Mouse (Mus musculus): ENCODE measurements around the gene Kcnd2. TPM values are rescaled to one million over a fixed set of nuclear protein-coding genes. Genes with fewer than 3 reads are reported as not detected.

Kcnd2 gene
- polyA plus RNA-seq, 1 experiment from 2014 or later: 1.6 TPM

DNA sequence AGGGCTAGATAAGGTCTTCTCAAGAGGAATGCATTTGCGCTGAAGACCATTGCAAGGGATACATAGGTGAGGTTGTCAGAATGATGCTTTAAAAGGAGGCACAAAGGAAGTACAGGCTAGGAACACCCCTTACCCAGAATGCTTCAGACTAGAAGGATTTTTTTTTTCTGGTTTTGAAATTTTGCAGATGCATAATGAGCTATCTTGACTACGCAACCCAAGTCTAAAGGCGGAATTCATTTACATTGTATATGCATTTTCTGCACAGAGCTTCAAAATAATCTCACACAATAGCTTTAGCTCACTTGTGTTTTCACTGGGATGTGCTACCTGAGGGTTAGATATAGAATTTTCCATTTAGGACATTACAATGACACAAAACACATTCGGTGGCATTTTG, 10.8 kb downstream of the Kcnd2 start:
- Histone ChIP-seq H3K4me1 (replicated peaks; ENCODE audit: control insufficient read depth, insufficient read depth, low read length) (no peaks in the 10 kb centered on the region), H3K9ac (ENCODE audit: low read length) (no peak overlapping the region), H3K36me3 (ENCODE audit: control insufficient read depth, insufficient read depth, low read length) (no peaks in the 10 kb centered on the region), H3K4me2 (ENCODE audit: low read length) (no peak overlapping the region), H3K4me3 (ENCODE audit: low read depth, low read length) (no peak overlapping the region), H3K27ac (ENCODE audit: low read depth) (no peak overlapping the region), H3K27me3 (replicated peaks; ENCODE audit: control insufficient read depth, insufficient read depth, low read length) (no peaks in the 10 kb centered on the region), H3K9me3 (ENCODE audit: control insufficient read depth, low read length) (no peaks in the 10 kb centered on the region)
- 96% methylated on average over 4 of the region's 4 CpGs for WGBS
- ATAC-seq (replicated peaks; ENCODE audit: low FRiP score, low TSS enrichment, low read depth): no peak
- no peak for DNase-seq (ENCODE audit: low spot score)

DNA sequence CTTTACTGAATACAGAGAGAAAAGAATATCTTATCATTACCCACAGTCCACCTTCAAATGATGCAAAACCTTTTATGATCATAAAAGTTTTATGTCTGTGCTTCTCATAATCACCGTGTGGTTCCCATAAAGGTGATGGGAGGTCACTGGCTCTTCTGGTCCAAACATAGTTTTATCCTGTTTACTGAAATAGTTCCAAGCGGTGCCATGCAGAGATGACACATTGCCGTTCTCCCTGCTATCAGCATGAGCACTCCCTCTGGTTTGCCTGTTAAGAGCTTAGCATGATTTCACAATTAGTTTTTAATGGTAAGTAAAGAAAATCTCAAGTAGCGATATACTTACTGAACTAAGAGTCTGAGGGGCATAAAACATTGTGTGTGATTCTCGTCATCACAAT, 43.7 kb downstream of the Kcnd2 start:
- Histone ChIP-seq H3K9ac (ENCODE audit: low read length) (no peak overlapping the region), H3K4me3 (ENCODE audit: low read depth, low read length) (no peak overlapping the region), H3K4me2 (ENCODE audit: low read length) (no peak overlapping the region), H3K4me1 (replicated peaks; ENCODE audit: control insufficient read depth, insufficient read depth, low read length) (no peaks in the 10 kb centered on the region), H3K9me3 (ENCODE audit: control insufficient read depth, low read length) (no peaks in the 10 kb centered on the region), H3K27ac (ENCODE audit: low read depth) (no peak overlapping the region), H3K27me3 (replicated peaks; ENCODE audit: control insufficient read depth, insufficient read depth, low read length) (no peaks in the 10 kb centered on the region), H3K36me3 (ENCODE audit: control insufficient read depth, insufficient read depth, low read length) (no peaks in the 10 kb centered on the region)
- ATAC-seq (replicated peaks; ENCODE audit: low FRiP score, low TSS enrichment, low read depth) (no peak), DNase-seq (ENCODE audit: low spot score) (no peak)
- WGBS: 72% methylated on average over 5 of the region's 5 CpGs

DNA sequence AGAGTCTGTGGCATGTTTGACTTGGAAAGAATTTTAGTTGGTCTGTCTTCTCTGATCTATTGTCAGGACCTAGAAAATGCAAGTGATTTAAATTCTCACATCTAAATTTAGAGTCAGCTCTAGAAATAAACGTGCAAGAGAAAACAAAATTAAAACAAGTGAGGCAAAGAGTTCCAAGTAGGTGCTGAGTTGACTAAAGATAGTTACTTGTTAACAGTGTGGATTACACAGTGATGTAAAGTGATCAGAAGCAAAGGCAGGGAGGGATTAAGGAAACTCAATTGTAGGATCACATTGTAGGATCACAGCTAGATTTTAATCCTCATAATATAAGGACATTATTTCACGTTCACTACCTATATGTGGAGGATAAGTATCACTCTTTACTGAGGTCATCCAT, 52.6 kb downstream of the Kcnd2 start:
- no peak for DNase-seq (ENCODE audit: low spot score)
- WGBS: 52% methylated on average over 2 of the region's 2 CpGs
- no peak overlapping the region for H3K4me2 ChIP-seq (ENCODE audit: low read length)
- H3K9ac ChIP-seq (ENCODE audit: low read length): no peak overlapping the region
- H3K36me3 ChIP-seq (ENCODE audit: control insufficient read depth, insufficient read depth, low read length): no peaks in the 10 kb centered on the region
- H3K4me1 ChIP-seq (replicated peaks; ENCODE audit: control insufficient read depth, insufficient read depth, low read length): no peaks in the 10 kb centered on the region
- no peak for ATAC-seq (replicated peaks; ENCODE audit: low FRiP score, low TSS enrichment, low read depth)
- H3K9me3 ChIP-seq (ENCODE audit: control insufficient read depth, low read length): no peaks in the 10 kb centered on the region
- no peaks in the 10 kb centered on the region for H3K27me3 ChIP-seq (replicated peaks; ENCODE audit: control insufficient read depth, insufficient read depth, low read length)
- H3K27ac ChIP-seq (ENCODE audit: low read depth): no peak overlapping the region
- H3K4me3 ChIP-seq (ENCODE audit: low read depth, low read length): no peak overlapping the region

DNA sequence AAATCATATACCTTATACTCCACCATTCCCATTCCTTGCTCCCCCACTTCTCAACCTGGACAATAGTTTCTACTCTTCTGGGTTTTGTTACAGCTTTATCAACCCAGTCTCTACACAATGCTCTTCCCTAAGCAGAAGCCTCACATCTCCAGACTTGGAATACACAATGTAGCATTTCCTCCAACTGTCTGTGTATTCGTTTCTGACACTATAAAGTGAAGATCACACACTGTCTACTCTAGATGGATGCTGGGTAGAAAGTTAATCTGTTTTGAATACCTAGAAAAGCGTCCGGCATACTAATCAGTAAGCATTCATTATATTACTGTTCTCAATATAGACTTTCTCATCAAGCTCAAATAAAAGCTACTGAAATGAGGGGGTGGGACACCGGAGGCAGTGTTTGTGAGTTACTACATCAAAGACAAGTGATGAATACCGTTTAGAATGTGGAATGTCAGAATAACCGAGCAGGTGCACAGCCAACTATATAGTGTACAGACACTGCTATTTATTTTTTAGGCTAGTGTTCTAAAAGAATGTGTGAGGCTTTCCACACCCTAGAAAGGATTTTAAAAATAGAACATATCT, 62.1 kb downstream of the Kcnd2 start:
- no peaks in the 10 kb centered on the region for H3K4me1 ChIP-seq (replicated peaks; ENCODE audit: control insufficient read depth, insufficient read depth, low read length)
- WGBS: 75% methylated on average over 6 of the region's 6 CpGs
- H3K4me3 ChIP-seq (ENCODE audit: low read depth, low read length): no peak overlapping the region
- ATAC-seq (replicated peaks; ENCODE audit: low FRiP score, low TSS enrichment, low read depth) (no peak), DNase-seq (ENCODE audit: low spot score) (no peak)
- no peak overlapping the region for H3K27ac ChIP-seq (ENCODE audit: low read depth)
- H3K9me3 ChIP-seq (ENCODE audit: control insufficient read depth, low read length): no peaks in the 10 kb centered on the region
- H3K27me3 ChIP-seq (replicated peaks; ENCODE audit: control insufficient read depth, insufficient read depth, low read length): no peaks in the 10 kb centered on the region
- no peak overlapping the region for H3K9ac ChIP-seq (ENCODE audit: low read length)
- no peaks in the 10 kb centered on the region for H3K36me3 ChIP-seq (ENCODE audit: control insufficient read depth, insufficient read depth, low read length)
- no peak overlapping the region for H3K4me2 ChIP-seq (ENCODE audit: low read length)

DNA sequence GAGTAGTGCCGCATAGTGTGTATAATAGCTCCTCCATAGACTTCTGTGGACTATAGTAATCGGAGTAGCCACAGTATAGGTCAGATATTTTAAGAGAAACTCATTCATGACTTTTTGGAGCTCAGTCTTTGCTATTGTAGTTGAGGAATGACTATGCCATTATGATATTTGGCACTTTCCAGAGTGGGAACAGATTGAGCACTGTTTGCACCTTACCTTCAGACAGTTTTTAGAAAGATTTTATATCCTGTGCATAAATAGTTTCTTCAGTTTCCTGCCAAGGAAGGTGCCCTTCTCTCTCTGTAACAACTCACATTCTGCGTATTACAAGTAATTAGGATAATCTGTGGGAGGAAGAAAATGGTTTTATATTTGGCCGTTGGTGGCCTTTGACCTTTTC, 89.6 kb downstream of the Kcnd2 start:
- H3K9ac ChIP-seq (ENCODE audit: low read length): no peak overlapping the region
- no peaks in the 10 kb centered on the region for H3K36me3 ChIP-seq (ENCODE audit: control insufficient read depth, insufficient read depth, low read length)
- H3K4me1 ChIP-seq (replicated peaks; ENCODE audit: control insufficient read depth, insufficient read depth, low read length): no peaks in the 10 kb centered on the region
- 89% methylated on average over 4 of the region's 4 CpGs for WGBS
- H3K4me2 ChIP-seq (ENCODE audit: low read length): no peak overlapping the region
- no peak overlapping the region for H3K4me3 ChIP-seq (ENCODE audit: low read depth, low read length)
- no peaks in the 10 kb centered on the region for H3K27me3 ChIP-seq (replicated peaks; ENCODE audit: control insufficient read depth, insufficient read depth, low read length)
- no peak overlapping the region for H3K27ac ChIP-seq (ENCODE audit: low read depth)
- DNase-seq (ENCODE audit: low spot score) (no peak), ATAC-seq (replicated peaks; ENCODE audit: low FRiP score, low TSS enrichment, low read depth) (no peak)
- no peaks in the 10 kb centered on the region for H3K9me3 ChIP-seq (ENCODE audit: control insufficient read depth, low read length)

- Histone ChIP-seq H3K9ac (ENCODE audit: low read length) (no peak overlapping the region), H3K4me2 (ENCODE audit: low read length) (no peak overlapping the region), H3K4me3 (ENCODE audit: low read depth, low read length) (no peak overlapping the region), H3K27ac (ENCODE audit: low read depth) (no peak overlapping the region), H3K27me3 (replicated peaks; ENCODE audit: control insufficient read depth, insufficient read depth, low read length) (no peaks in the 10 kb centered on the region), H3K36me3 (ENCODE audit: control insufficient read depth, insufficient read depth, low read length) (no peaks in the 10 kb centered on the region), H3K4me1 (replicated peaks; ENCODE audit: control insufficient read depth, insufficient read depth, low read length) (no peaks in the 10 kb centered on the region), H3K9me3 (ENCODE audit: control insufficient read depth, low read length) (no peaks in the 10 kb centered on the region)
- 86% methylated on average over 3 of the region's 3 CpGs for WGBS
- no peak for ATAC-seq (replicated peaks; ENCODE audit: low FRiP score, low TSS enrichment, low read depth)
- DNase-seq (ENCODE audit: low spot score): no peak
These were observed 94.9 kb downstream of the Kcnd2 start for GRCm38 (mm10) chr6:21310159-21310558.

DNA sequence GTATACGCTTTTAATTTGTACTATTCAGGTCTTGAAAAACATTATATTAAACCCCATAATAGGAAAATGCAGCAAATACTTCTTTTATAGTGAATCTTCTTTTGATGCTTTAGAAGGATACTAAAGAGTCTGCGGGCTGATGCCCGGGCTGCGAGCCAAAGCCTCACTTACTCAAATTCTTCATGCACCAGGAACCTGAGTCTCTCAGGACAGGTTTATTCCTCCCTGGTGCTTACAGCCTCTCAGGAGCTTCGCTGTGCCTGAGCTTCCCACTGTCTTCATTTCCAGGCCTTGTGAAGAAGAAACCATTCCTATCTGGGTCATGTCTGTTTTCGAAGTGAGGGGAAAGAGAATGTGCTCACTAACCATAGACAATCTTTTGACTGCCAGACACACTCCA, 106.1 kb downstream of the Kcnd2 start:
- no peaks in the 10 kb centered on the region for H3K36me3 ChIP-seq (ENCODE audit: control insufficient read depth, insufficient read depth, low read length)
- H3K27me3 ChIP-seq (replicated peaks; ENCODE audit: control insufficient read depth, insufficient read depth, low read length): no peaks in the 10 kb centered on the region
- H3K4me3 ChIP-seq (ENCODE audit: low read depth, low read length): no peak overlapping the region
- no peaks in the 10 kb centered on the region for H3K9me3 ChIP-seq (ENCODE audit: control insufficient read depth, low read length)
- H3K9ac ChIP-seq (ENCODE audit: low read length): no peak overlapping the region
- 82% methylated on average over 6 of the region's 6 CpGs for WGBS
- no peaks in the 10 kb centered on the region for H3K4me1 ChIP-seq (replicated peaks; ENCODE audit: control insufficient read depth, insufficient read depth, low read length)
- ATAC-seq (replicated peaks; ENCODE audit: low FRiP score, low TSS enrichment, low read depth) (no peak), DNase-seq (ENCODE audit: low spot score) (no peak)
- H3K27ac ChIP-seq (ENCODE audit: low read depth): no peak overlapping the region
- no peak overlapping the region for H3K4me2 ChIP-seq (ENCODE audit: low read length)

- H3K9ac ChIP-seq (ENCODE audit: low read length): no peak overlapping the region
- 86% methylated on average over 4 of the region's 4 CpGs for WGBS
- no peak for DNase-seq (ENCODE audit: low spot score)
- H3K36me3 ChIP-seq (ENCODE audit: control insufficient read depth, insufficient read depth, low read length): no peaks in the 10 kb centered on the region
- no peak overlapping the region for H3K4me3 ChIP-seq (ENCODE audit: low read depth, low read length)
- no peak overlapping the region for H3K27ac ChIP-seq (ENCODE audit: low read depth)
- H3K27me3 ChIP-seq (replicated peaks; ENCODE audit: control insufficient read depth, insufficient read depth, low read length): no peaks in the 10 kb centered on the region
- no peaks in the 10 kb centered on the region for H3K9me3 ChIP-seq (ENCODE audit: control insufficient read depth, low read length)
- no peak overlapping the region for H3K4me2 ChIP-seq (ENCODE audit: low read length)
- no peaks in the 10 kb centered on the region for H3K4me1 ChIP-seq (replicated peaks; ENCODE audit: control insufficient read depth, insufficient read depth, low read length)
- ATAC-seq (replicated peaks; ENCODE audit: low FRiP score, low TSS enrichment, low read depth): no peak
These were observed 106.9 kb downstream of the Kcnd2 start for GRCm38 (mm10) chr6:21322211-21322610.

- H3K4me1 ChIP-seq (replicated peaks; ENCODE audit: control insufficient read depth, insufficient read depth, low read length): no peaks in the 10 kb centered on the region
- DNase-seq (ENCODE audit: low spot score) (no peak), ATAC-seq (replicated peaks; ENCODE audit: low FRiP score, low TSS enrichment, low read depth) (no peak)
- no peak overlapping the region for H3K9ac ChIP-seq (ENCODE audit: low read length)
- H3K4me3 ChIP-seq (ENCODE audit: low read depth, low read length): no peak overlapping the region
- no peak overlapping the region for H3K4me2 ChIP-seq (ENCODE audit: low read length)
- H3K27me3 ChIP-seq (replicated peaks; ENCODE audit: control insufficient read depth, insufficient read depth, low read length): no peaks in the 10 kb centered on the region
- WGBS: 48% methylated on average over 1 of the region's 1 CpGs
- no peak overlapping the region for H3K27ac ChIP-seq (ENCODE audit: low read depth)
- no peaks in the 10 kb centered on the region for H3K9me3 ChIP-seq (ENCODE audit: control insufficient read depth, low read length)
- H3K36me3 ChIP-seq (ENCODE audit: control insufficient read depth, insufficient read depth, low read length): no peaks in the 10 kb centered on the region
These were observed 109.9 kb downstream of the Kcnd2 start for GRCm38 (mm10) chr6:21325251-21325650.
